Mouse (Mus musculus) testis, adult 2 months (tissue): Measurements from ENCODE around the gene Pde11a.

Experiments
- CTCF ChIP-seq: fragments of 200-500 bp; IDR thresholded peaks from 2 replicates; pipeline ENCODE4 v1.5.1; 2012; ENCODE audit warnings: low read depth, mild to moderate bottlenecking, inconsistent platforms, low read length, moderate library complexity; ENCODE audit not compliant: control insufficient read depth, insufficient read depth, insufficient replicate concordance
- POLR2A ChIP-seq: fragments of 200-500 bp; IDR thresholded peaks from 2 replicates; pipeline ENCODE4 v1.6.1; 2012; ENCODE audit warnings: low read depth, mild to moderate bottlenecking, inconsistent platforms, low read length, moderate library complexity; ENCODE audit not compliant: control insufficient read depth

GRCm38 (mm10) chr2:76076838-76077237 is 261.7 kb downstream of the Pde11a start:
- TF ChIP-seq CTCF = no peak
- TF ChIP-seq POLR2A = no peak
